Mouse (Mus musculus): ENCODE measurements around the gene Cd5l. TPM values are rescaled to one million over a fixed set of nuclear protein-coding genes. Genes with fewer than 3 reads are reported as not detected.

The Cd5l gene
- total and polyA plus RNA-seq, 3 experiments = 0.11 to 0.17 (median 0.11) TPM

DNA sequence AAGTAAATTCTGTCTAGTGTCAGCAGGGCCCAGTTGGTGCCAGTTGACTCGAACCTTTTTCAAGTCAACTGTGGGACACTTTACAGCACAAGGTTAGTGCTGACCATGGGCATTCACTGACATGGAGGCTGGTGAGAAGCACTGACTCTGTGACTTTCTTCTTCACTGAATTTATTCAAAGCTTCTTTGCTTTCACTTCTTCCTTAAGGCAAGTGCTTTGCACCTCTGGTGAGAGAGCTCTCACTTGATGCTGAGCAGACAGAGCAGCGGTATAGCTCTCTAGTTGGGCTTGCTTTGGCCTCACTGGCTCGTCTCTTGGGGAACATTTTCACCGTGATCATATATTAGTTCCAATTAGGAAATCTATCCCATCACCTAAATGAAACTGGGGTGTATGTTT, 42.2 kb downstream of the Cd5l start:
- Histone ChIP-seq H3K27ac (ENCODE audit: insufficient read depth, low read depth) (peak overlapping the region; percentile 57; the same call in 1 of the 2 replicates), H3K9me3 (replicated peaks; ENCODE audit: low read length) (no peaks in the 10 kb centered on the region), H3K36me3 (replicated peaks in 1 of 2; ENCODE audit: control insufficient read depth in 1 of 2, insufficient read depth in 1 of 2, low read length in 1 of 2) (peaks cover 0 to 14% of the 10 kb centered on the region in 2 experiments), H3K79me2 (replicated peaks; ENCODE audit: control insufficient read depth, extremely low read depth, insufficient read depth, poor library complexity, severe bottlenecking) (no peaks in the 10 kb centered on the region), H3K27me3 (replicated peaks) (no peaks in the 10 kb centered on the region), H3K4me2 (ENCODE audit: insufficient read depth, low read depth, poor library complexity, severe bottlenecking) (peak overlapping the region; percentile 46; the same call in 1 of the 2 replicates), H3K4me1 (ENCODE audit: control insufficient read depth in 1 of 2, insufficient read depth in 2 of 2) (peaks cover 18 to 57% of the 10 kb centered on the region in 2 experiments), H3K4me3 (replicated peaks in 1 of 3; ENCODE audit: low read depth in 2 of 3, low read length in 2 of 3, poor library complexity in 1 of 3) (no peak overlapping the region), H3K9ac (ENCODE audit: insufficient read depth, low read depth) (no peak overlapping the region)
- no peak for TF ChIP-seq CTCF (conservative IDR thresholded peaks at IDR 0.05 in 1 of 2, IDR thresholded peaks at IDR 0.05 in 1 of 2; ENCODE audit: low read depth in 2 of 2, low read length in 2 of 2)
- TF ChIP-seq MAZ (IDR thresholded peaks at IDR 0.05; ENCODE audit: low read depth, low read length) = no peak
- no peak for TF ChIP-seq SIN3A (IDR thresholded peaks at IDR 0.05; ENCODE audit: low read length)
- no peak for TF ChIP-seq NELFE (IDR thresholded peaks at IDR 0.05; ENCODE audit: low read depth, low read length)
- TF ChIP-seq ZC3H11A (IDR thresholded peaks at IDR 0.05; ENCODE audit: low read depth, low read length) = no peak
- TF ChIP-seq ETS1 (conservative IDR thresholded peaks at IDR 0.05; ENCODE audit: low read depth, low read length) = no peak
- no peak for TF ChIP-seq USF1 (IDR thresholded peaks at IDR 0.05; ENCODE audit: low read depth, low read length)
- no peak for TF ChIP-seq PAX5 (IDR thresholded peaks at IDR 0.05; ENCODE audit: low read length)
- no peak for TF ChIP-seq KAT2A (IDR thresholded peaks at IDR 0.05; ENCODE audit: insufficient replicate concordance, low read length)
- no peak for TF ChIP-seq IRF4 (IDR thresholded peaks at IDR 0.05; ENCODE audit: low read depth, low read length)
- TF ChIP-seq ZKSCAN1 (IDR thresholded peaks at IDR 0.05; ENCODE audit: borderline replicate concordance, low read depth, low read length) = no peak
- TF ChIP-seq BHLHE40 (IDR thresholded peaks at IDR 0.05; ENCODE audit: low read depth, low read length) = no peak
- TF ChIP-seq CHD2 (IDR thresholded peaks at IDR 0.05; ENCODE audit: low read length) = no peak
- dilution Hi-C loops (cut with MboI; ENCODE audit: extremely low pct_ligation_motif_present, extremely low pct_unique_long_range_greater_than_20kb, low sequenced_read_pairs) = no loop called here
- in situ Hi-C loops (cut with MboI; ENCODE audit: low pct_ligation_motif_present, low pct_unique_long_range_greater_than_20kb, low sequenced_read_pairs) = no loop called here
- no peak for DNase-seq (ENCODE audit: extremely low read depth)

DNA sequence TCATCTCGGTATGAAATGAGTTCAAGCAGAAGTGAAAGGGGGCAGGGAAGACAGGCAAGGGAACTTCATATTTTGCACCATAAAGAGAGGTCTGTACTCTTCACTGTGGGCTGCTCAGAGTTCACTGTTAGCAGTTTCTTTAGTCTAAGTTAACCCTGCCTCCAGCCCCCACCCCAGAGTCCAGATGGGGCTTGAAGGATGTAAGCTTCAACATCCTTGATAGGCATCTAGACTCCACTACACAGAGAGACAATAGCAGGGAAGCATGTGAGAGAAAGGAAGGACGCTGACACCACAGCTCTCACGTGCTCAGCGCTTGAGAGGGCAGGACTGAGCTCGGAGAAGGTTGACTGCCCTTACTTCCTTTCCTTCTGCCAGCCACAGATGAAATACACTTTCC, 43.6 kb downstream of the Cd5l start:
- H3K36me3 ChIP-seq (replicated peaks in 1 of 2; ENCODE audit: control insufficient read depth in 1 of 2, insufficient read depth in 1 of 2, low read length in 1 of 2) = peaks cover 0 to 3% of the 10 kb centered on the region in 2 experiments
- H3K4me1 ChIP-seq (ENCODE audit: control insufficient read depth in 1 of 2, insufficient read depth in 2 of 2) = peaks cover 18 to 57% of the 10 kb centered on the region in 2 experiments
- H3K27ac ChIP-seq (ENCODE audit: insufficient read depth, low read depth) = peak overlapping the region; percentile 68; the same call in 1 of the 2 replicates
- H3K4me2 ChIP-seq (ENCODE audit: insufficient read depth, low read depth, poor library complexity, severe bottlenecking) = peak overlapping the region; percentile 82
- no peak overlapping the region for H3K9ac ChIP-seq (ENCODE audit: insufficient read depth, low read depth)
- H3K27me3 ChIP-seq (replicated peaks) = no peaks in the 10 kb centered on the region
- H3K79me2 ChIP-seq (replicated peaks; ENCODE audit: control insufficient read depth, extremely low read depth, insufficient read depth, poor library complexity, severe bottlenecking) = no peaks in the 10 kb centered on the region
- dilution Hi-C loops (cut with MboI; ENCODE audit: extremely low pct_ligation_motif_present, extremely low pct_unique_long_range_greater_than_20kb, low sequenced_read_pairs) (no loop called here), in situ Hi-C loops (cut with MboI; ENCODE audit: low pct_ligation_motif_present, low pct_unique_long_range_greater_than_20kb, low sequenced_read_pairs) (no loop called here)
- DNase-seq (ENCODE audit: extremely low read depth) = peak; percentile 77
- H3K4me3 ChIP-seq (replicated peaks in 1 of 3; ENCODE audit: low read depth in 2 of 3, low read length in 2 of 3, poor library complexity in 1 of 3) = no peak overlapping the region
- no peaks in the 10 kb centered on the region for H3K9me3 ChIP-seq (replicated peaks; ENCODE audit: low read length)
- TF ChIP-seq MXI1 (IDR thresholded peaks at IDR 0.05; ENCODE audit: low read depth, low read length) (no peak), KAT2A (IDR thresholded peaks at IDR 0.05; ENCODE audit: insufficient replicate concordance, low read length) (no peak), ZNF384 (IDR thresholded peaks at IDR 0.05; ENCODE audit: low read depth, low read length) (no peak), USF1 (IDR thresholded peaks at IDR 0.05; ENCODE audit: low read depth, low read length) (no peak), NRF1 (IDR thresholded peaks at IDR 0.05; ENCODE audit: low read depth, low read length) (no peak), ZKSCAN1 (IDR thresholded peaks at IDR 0.05; ENCODE audit: borderline replicate concordance, low read depth, low read length) (no peak), POLR2A (IDR thresholded peaks at IDR 0.05; ENCODE audit: low read depth, low read length) (peak; percentile 28; the same call in 1 of the 2 replicates), CTCF (conservative IDR thresholded peaks at IDR 0.05 in 1 of 2, IDR thresholded peaks at IDR 0.05 in 1 of 2; ENCODE audit: low read depth in 2 of 2, low read length in 2 of 2) (no peak), TCF12 (IDR thresholded peaks at IDR 0.05; ENCODE audit: low read depth, low read length) (no peak), POLR2AphosphoS2 (IDR thresholded peaks at IDR 0.05; ENCODE audit: low read depth, low read length) (no peak), CHD2 (IDR thresholded peaks at IDR 0.05; ENCODE audit: low read length) (peak; percentile 28; the same call in 1 of the 2 replicates), MAX (IDR thresholded peaks at IDR 0.05; ENCODE audit: low read length) (peak; percentile 38; the same call in 1 of the 2 replicates), RAD21 (IDR thresholded peaks at IDR 0.05; ENCODE audit: low read depth, low read length) (no peak), IRF4 (IDR thresholded peaks at IDR 0.05; ENCODE audit: low read depth, low read length) (no peak), MYC (IDR thresholded peaks at IDR 0.05; ENCODE audit: low read depth, low read length) (0 out of 2 replicates have a peak, but pooled peaks have one; percentile 24), ELF1 (IDR thresholded peaks at IDR 0.05; ENCODE audit: low read depth, low read length) (no peak), BHLHE40 (IDR thresholded peaks at IDR 0.05; ENCODE audit: low read depth, low read length) (peak; percentile 97), TBP (conservative IDR thresholded peaks at IDR 0.05; ENCODE audit: low read depth, low read length) (peak; percentile 97), UBTF (IDR thresholded peaks at IDR 0.05; ENCODE audit: low read depth, low read length) (peak; percentile 95), JUN (IDR thresholded peaks at IDR 0.05; ENCODE audit: insufficient read depth, low read depth, low read length) (no peak), ETS1 (conservative IDR thresholded peaks at IDR 0.05; ENCODE audit: low read depth, low read length) (no peak; the same call in 1 of the 2 replicates), USF2 (conservative IDR thresholded peaks at IDR 0.05; ENCODE audit: low read depth, low read length) (no peak), EP300 (IDR thresholded peaks at IDR 0.05; ENCODE audit: low read length) (peak; percentile 28; the same call in 1 of the 2 replicates), SIN3A (IDR thresholded peaks at IDR 0.05; ENCODE audit: low read length) (no peak), SMC3 (IDR thresholded peaks at IDR 0.05; ENCODE audit: low read depth, low read length) (no peak), RCOR1 (conservative IDR thresholded peaks at IDR 0.05; ENCODE audit: low read depth, low read length) (no peak), ZMIZ1 (IDR thresholded peaks at IDR 0.05; ENCODE audit: low read depth, low read length) (no peak), ZC3H11A (IDR thresholded peaks at IDR 0.05; ENCODE audit: low read depth, low read length) (no peak), MAZ (IDR thresholded peaks at IDR 0.05; ENCODE audit: low read depth, low read length) (no peak)

All from CH12.LX (cell line).